Mouse (Mus musculus) spleen, adult 2 months (tissue): ENCODE measurements around the gene Nprl3.

Experiments
- CTCF ChIP-seq: fragments of 200-500 bp; IDR thresholded peaks from 2 replicates; pipeline ENCODE4 v1.5.1; 2011; ENCODE audit warnings: mild to moderate bottlenecking, inconsistent platforms; ENCODE audit not compliant: insufficient read depth, insufficient read length, insufficient replicate concordance; ENCODE audit errors: extremely low read depth
- POLR2A ChIP-seq: fragments of 200-500 bp; IDR thresholded peaks from 2 replicates; pipeline ENCODE4 v1.6.1; 2011; ENCODE audit warnings: low read depth, low read length, inconsistent platforms

- TF ChIP-seq CTCF (no peak), POLR2A (no peak)
Measured at GRCm38 (mm10) chr11:32266776-32267175, 731 bp downstream of the Nprl3 start.
